Mouse (Mus musculus): Measurements from ENCODE around the gene Met. TPM values are rescaled to one million over a fixed set of nuclear protein-coding genes. Genes with fewer than 3 reads are reported as not detected.

Gene Met
- total and polyA plus RNA-seq, 3 experiments = 0.49 TPM; not detected in 2

DNA sequence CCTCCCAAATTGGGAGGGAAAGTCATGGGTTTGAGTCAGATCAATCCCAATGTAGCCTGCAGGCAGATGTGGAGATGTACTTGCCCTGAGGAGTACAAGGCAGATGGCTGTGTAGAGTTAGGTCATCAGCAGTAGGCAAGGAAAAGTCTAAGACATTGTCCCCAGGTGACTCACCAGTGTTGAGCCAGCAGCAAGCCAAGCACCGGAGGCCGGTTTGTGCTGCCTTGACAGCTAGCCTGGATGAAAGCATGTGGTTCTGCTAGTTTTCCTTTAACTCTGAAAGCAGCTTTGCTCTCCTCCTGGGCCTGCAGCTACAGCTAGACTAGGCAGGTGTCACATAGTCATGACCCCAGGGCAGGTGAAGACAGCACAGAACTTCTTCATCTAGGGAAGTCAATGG is 43.2 kb downstream of the Met start:
- ATAC-seq (ENCODE audit: extremely low read depth, insufficient number of reproducible peaks, low FRiP score, poor library complexity, severe bottlenecking) = no peak
- Histone ChIP-seq H3K4me1 (ENCODE audit: insufficient read depth, low read depth, low read length) (no peaks in the 10 kb centered on the region), H3K4me3 (ENCODE audit: low read depth, low read length) (no peak overlapping the region), H3K9me3 (replicated peaks) (no peaks in the 10 kb centered on the region), H3K27me3 (ENCODE audit: insufficient read depth, low read length) (0 out of 2 replicates have a peak, but pooled peaks cover under 1% of the 10 kb centered on the region), H3K36me3 (replicated peaks) (no peaks in the 10 kb centered on the region)
- TF ChIP-seq GATA2 (IDR thresholded peaks at IDR 0.05; ENCODE audit: borderline replicate concordance, low read depth, low read length) = no peak
- TF ChIP-seq TAL1 (conservative IDR thresholded peaks at IDR 0.05; ENCODE audit: low read depth, low read length) = no peak
- TF ChIP-seq CTCF (IDR thresholded peaks at IDR 0.05; ENCODE audit: low read depth, low read length) = no peak
- TF ChIP-seq GATA1 (IDR thresholded peaks at IDR 0.05; ENCODE audit: borderline replicate concordance, low read length) = no peak
- no peak for TF ChIP-seq POLR2AphosphoS5 (IDR thresholded peaks at IDR 0.05; ENCODE audit: insufficient replicate concordance, low read depth, low read length)
- DNase-seq (ENCODE audit: low spot score) = no peak

- DNase-seq (ENCODE audit: low spot score) = no peak
- H3K4me3 ChIP-seq (ENCODE audit: low read depth, low read length) = no peak overlapping the region
- no peaks in the 10 kb centered on the region for H3K36me3 ChIP-seq (replicated peaks)
- H3K4me1 ChIP-seq (ENCODE audit: insufficient read depth, low read depth, low read length) = no peaks in the 10 kb centered on the region
- ATAC-seq (ENCODE audit: extremely low read depth, insufficient number of reproducible peaks, low FRiP score, poor library complexity, severe bottlenecking) = no peak
- H3K9me3 ChIP-seq (replicated peaks) = no peaks in the 10 kb centered on the region
- no peak for TF ChIP-seq TAL1 (conservative IDR thresholded peaks at IDR 0.05; ENCODE audit: low read depth, low read length)
- no peak for TF ChIP-seq CTCF (IDR thresholded peaks at IDR 0.05; ENCODE audit: low read depth, low read length)
- no peaks in the 10 kb centered on the region for H3K27me3 ChIP-seq (ENCODE audit: insufficient read depth, low read length)
These were observed 44.6 kb downstream of the Met start for GRCm38 (mm10) chr6:17508184-17508583.

DNA sequence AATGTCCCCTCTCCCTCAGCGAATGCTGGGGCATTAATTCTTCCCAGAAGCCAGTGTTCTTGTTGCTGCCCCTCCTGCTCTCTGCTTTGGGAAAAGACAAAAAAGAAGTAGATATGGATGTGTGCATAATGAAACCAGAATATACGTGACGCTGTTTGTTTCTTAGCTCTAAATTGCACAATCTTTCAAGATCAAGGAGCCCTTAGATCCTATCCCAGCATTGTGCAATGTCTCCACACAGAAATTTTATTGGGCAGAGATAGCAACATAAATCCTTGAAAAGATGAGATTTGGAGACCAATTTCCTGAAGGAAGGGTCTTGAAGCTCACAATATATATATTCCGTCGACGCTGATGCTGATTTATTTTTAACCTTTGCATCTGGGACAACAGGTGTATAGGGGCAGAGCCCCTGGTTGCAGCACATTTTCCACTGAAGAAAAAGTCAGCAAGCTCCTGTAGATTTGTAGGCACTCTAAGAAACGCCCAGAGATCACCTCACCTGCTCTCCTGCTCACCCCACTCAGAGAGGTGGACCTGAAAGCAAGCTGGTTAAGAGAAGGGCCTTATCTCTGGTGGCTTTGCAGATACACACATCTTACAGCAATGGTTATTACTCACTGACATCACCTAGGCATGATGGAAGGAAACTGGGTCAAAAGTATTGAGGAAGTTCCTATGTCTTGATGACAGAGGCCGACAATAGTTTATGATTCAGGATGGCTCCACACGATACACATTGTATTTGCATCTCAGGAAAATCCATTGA is 45.2 kb downstream of the Met start:
- no peak for DNase-seq (ENCODE audit: low spot score)
- no peaks in the 10 kb centered on the region for H3K4me1 ChIP-seq (ENCODE audit: insufficient read depth, low read depth, low read length)
- no peaks in the 10 kb centered on the region for H3K9me3 ChIP-seq (replicated peaks)
- no peak for ATAC-seq (ENCODE audit: extremely low read depth, insufficient number of reproducible peaks, low FRiP score, poor library complexity, severe bottlenecking)
- H3K4me3 ChIP-seq (ENCODE audit: low read depth, low read length) = no peak overlapping the region
- TF ChIP-seq POLR2AphosphoS5 (IDR thresholded peaks at IDR 0.05; ENCODE audit: insufficient replicate concordance, low read depth, low read length) = no peak
- TF ChIP-seq TAL1 (conservative IDR thresholded peaks at IDR 0.05; ENCODE audit: low read depth, low read length) = no peak
- no peak for TF ChIP-seq GATA1 (IDR thresholded peaks at IDR 0.05; ENCODE audit: borderline replicate concordance, low read length)
- no peak for TF ChIP-seq GATA2 (IDR thresholded peaks at IDR 0.05; ENCODE audit: borderline replicate concordance, low read depth, low read length)
- TF ChIP-seq CTCF (IDR thresholded peaks at IDR 0.05; ENCODE audit: low read depth, low read length) = no peak
- H3K36me3 ChIP-seq (replicated peaks) = no peaks in the 10 kb centered on the region
- H3K27me3 ChIP-seq (ENCODE audit: insufficient read depth, low read length) = no peaks in the 10 kb centered on the region

GRCm38 (mm10) chr6:17513381-17513780 is 49.8 kb downstream of the Met start:
- DNase-seq (ENCODE audit: low spot score) = no peak
- no peak for ATAC-seq (ENCODE audit: extremely low read depth, insufficient number of reproducible peaks, low FRiP score, poor library complexity, severe bottlenecking)
- no peak for TF ChIP-seq CTCF (IDR thresholded peaks at IDR 0.05; ENCODE audit: low read depth, low read length)
- no peak for TF ChIP-seq GATA1 (IDR thresholded peaks at IDR 0.05; ENCODE audit: borderline replicate concordance, low read length)
- Histone ChIP-seq H3K4me3 (ENCODE audit: low read depth, low read length) (no peak overlapping the region), H3K9me3 (replicated peaks) (no peaks in the 10 kb centered on the region), H3K4me1 (ENCODE audit: insufficient read depth, low read depth, low read length) (no peaks in the 10 kb centered on the region), H3K36me3 (replicated peaks) (no peaks in the 10 kb centered on the region), H3K27me3 (ENCODE audit: insufficient read depth, low read length) (0 out of 2 replicates have a peak, but pooled peaks cover 3% of the 10 kb centered on the region)

GRCm38 (mm10) chr6:17515775-17516460 is 52.3 kb downstream of the Met start:
- Histone ChIP-seq H3K4me3 (ENCODE audit: low read depth, low read length) (no peak overlapping the region), H3K4me1 (ENCODE audit: insufficient read depth, low read depth, low read length) (no peaks in the 10 kb centered on the region), H3K9me3 (replicated peaks) (no peaks in the 10 kb centered on the region), H3K27me3 (ENCODE audit: insufficient read depth, low read length) (0 out of 2 replicates have a peak, but pooled peaks cover 3% of the 10 kb centered on the region), H3K36me3 (replicated peaks) (no peaks in the 10 kb centered on the region)
- DNase-seq (ENCODE audit: low spot score) (no peak), ATAC-seq (ENCODE audit: extremely low read depth, insufficient number of reproducible peaks, low FRiP score, poor library complexity, severe bottlenecking) (no peak)
- no peak for TF ChIP-seq GATA1 (IDR thresholded peaks at IDR 0.05; ENCODE audit: borderline replicate concordance, low read length)
- no peak for TF ChIP-seq GATA2 (IDR thresholded peaks at IDR 0.05; ENCODE audit: borderline replicate concordance, low read depth, low read length)
- no peak for TF ChIP-seq TAL1 (conservative IDR thresholded peaks at IDR 0.05; ENCODE audit: low read depth, low read length)

- H3K9me3 ChIP-seq (replicated peaks) = no peaks in the 10 kb centered on the region
- H3K27me3 ChIP-seq (ENCODE audit: insufficient read depth, low read length) = 0 out of 2 replicates have a peak, but pooled peaks cover 3% of the 10 kb centered on the region
- DNase-seq (ENCODE audit: low spot score) (no peak), ATAC-seq (ENCODE audit: extremely low read depth, insufficient number of reproducible peaks, low FRiP score, poor library complexity, severe bottlenecking) (no peak)
- H3K36me3 ChIP-seq (replicated peaks) = no peaks in the 10 kb centered on the region
- no peak overlapping the region for H3K4me3 ChIP-seq (ENCODE audit: low read depth, low read length)
- H3K4me1 ChIP-seq (ENCODE audit: insufficient read depth, low read depth, low read length) = no peaks in the 10 kb centered on the region
- TF ChIP-seq GATA2 (IDR thresholded peaks at IDR 0.05; ENCODE audit: borderline replicate concordance, low read depth, low read length) (no peak), TAL1 (conservative IDR thresholded peaks at IDR 0.05; ENCODE audit: low read depth, low read length) (no peak), POLR2AphosphoS5 (IDR thresholded peaks at IDR 0.05; ENCODE audit: insufficient replicate concordance, low read depth, low read length) (no peak), GATA1 (IDR thresholded peaks at IDR 0.05; ENCODE audit: borderline replicate concordance, low read length) (no peak), CTCF (IDR thresholded peaks at IDR 0.05; ENCODE audit: low read depth, low read length) (no peak)
These were observed 58.5 kb downstream of the Met start for GRCm38 (mm10) chr6:17521901-17522717.
